ENCODE assay signal across 1 mouse cellular context in genomic region chr14:51127648-51128258, GRCm38 (mm10).
TF ChIP-seq lines count a peak whose summit lies in the region.

No protein-coding gene starts in this region.

TF ChIP-seq in MEL, 35 proteins besides CTCF, POLR2A, EP300 and RAD21:
- TF ChIP-seq MAZ (IDR thresholded peaks at IDR 0.05; ENCODE audit: low read depth, low read length) (no peak), ETS1 (IDR thresholded peaks at IDR 0.05; ENCODE audit: low read depth, low read length) (peak; percentile 38; the same call in 1 of the 2 replicates)
